Mouse (Mus musculus): Measurements from ENCODE around the gene Ifi27. TPM values are rescaled to one million over a fixed set of nuclear protein-coding genes. Genes with fewer than 3 reads are reported as not detected.

Ifi27 gene
- polyA plus RNA-seq, 1 experiment from 2014 or later, result 3.6 TPM

GRCm38 (mm10) chr12:103404131-103404530, 29.9 kb upstream of the Ifi27 start:
- Histone ChIP-seq H3K4me1 (ENCODE audit: control insufficient read depth, insufficient read depth, low read length) (no peaks in the 10 kb centered on the region), H3K36me3 (ENCODE audit: control insufficient read depth, insufficient read depth, low read length) (peaks cover 38% of the 10 kb centered on the region), H3K4me2 (ENCODE audit: low read depth, low read length) (no peak overlapping the region), H3K4me3 (ENCODE audit: low read depth, low read length) (no peak overlapping the region), H3K9ac (replicated peaks; ENCODE audit: low read depth, low read length) (no peak overlapping the region), H3K27ac (ENCODE audit: low read depth, low read length) (no peak overlapping the region), H3K9me3 (ENCODE audit: control insufficient read depth, low read length) (no peaks in the 10 kb centered on the region), H3K27me3 (ENCODE audit: control insufficient read depth, insufficient read depth, low read length) (no peaks in the 10 kb centered on the region)
- WGBS, result 91% methylated on average over 18 of the region's 18 CpGs
- ATAC-seq (ENCODE audit: low read depth), result no peak

- H3K27ac ChIP-seq (ENCODE audit: low read depth, low read length), result no peak within 1 kb of the TSS
- H3K4me2 ChIP-seq (ENCODE audit: low read depth, low read length), result no peak within 1 kb of the TSS
- peaks cover 66% of the 10 kb centered on the region for H3K36me3 ChIP-seq (ENCODE audit: control insufficient read depth, insufficient read depth, low read length)
These were observed 26.3 kb upstream of the Ifi27 start, which contains the start of gene 9330161L09Rik for GRCm38 (mm10) chr12:103407720-103408119. 9330161L09Rik (minus strand) TSS chr12:103407820.

GRCm38 (mm10) chr12:103408144-103408543, 25.9 kb upstream of the Ifi27 start:
- H3K4me1 ChIP-seq (ENCODE audit: control insufficient read depth, insufficient read depth, low read length), result no peaks in the 10 kb centered on the region
- H3K4me2 ChIP-seq (ENCODE audit: low read depth, low read length), result no peak overlapping the region
- H3K9me3 ChIP-seq (ENCODE audit: control insufficient read depth, low read length), result no peaks in the 10 kb centered on the region
- no peak overlapping the region for H3K4me3 ChIP-seq (ENCODE audit: low read depth, low read length)
- H3K27me3 ChIP-seq (ENCODE audit: control insufficient read depth, insufficient read depth, low read length), result no peaks in the 10 kb centered on the region
- no peak for ATAC-seq (ENCODE audit: low read depth)
- WGBS, result 95% methylated on average over 10 of the region's 10 CpGs
- no peak overlapping the region for H3K9ac ChIP-seq (replicated peaks; ENCODE audit: low read depth, low read length)
- H3K27ac ChIP-seq (ENCODE audit: low read depth, low read length), result no peak overlapping the region
- peaks cover 70% of the 10 kb centered on the region for H3K36me3 ChIP-seq (ENCODE audit: control insufficient read depth, insufficient read depth, low read length)

More at GRCm38 (mm10) chr12:103407720-103408119, 26.3 kb upstream of the Ifi27 start, which contains the start of gene 9330161L09Rik:
- Histone ChIP-seq H3K9ac (replicated peaks; ENCODE audit: low read depth, low read length) (no peak within 1 kb of the TSS), H3K9me3 (ENCODE audit: control insufficient read depth, low read length) (no peaks in the 10 kb centered on the region), H3K4me1 (ENCODE audit: control insufficient read depth, insufficient read depth, low read length) (no peaks in the 10 kb centered on the region), H3K4me3 (ENCODE audit: low read depth, low read length) (no peak within 1 kb of the TSS), H3K27me3 (ENCODE audit: control insufficient read depth, insufficient read depth, low read length) (no peaks in the 10 kb centered on the region)
- whole genome bisulfite sequencing, result 97% methylated on average over 4 of the region's 4 CpGs
- ATAC-seq (ENCODE audit: low read depth), result no peak

GRCm38 (mm10) chr12:103425016-103425728, 8.8 kb upstream of the Ifi27 start:
- Histone ChIP-seq H3K4me2 (ENCODE audit: low read depth, low read length) (peak overlapping the region; percentile 98), H3K27ac (ENCODE audit: low read depth, low read length) (peak overlapping the region; percentile 73), H3K4me3 (ENCODE audit: low read depth, low read length) (peak overlapping the region; percentile 75), H3K36me3 (ENCODE audit: control insufficient read depth, insufficient read depth, low read length) (peaks cover 9% of the 10 kb centered on the region; the same call in 1 of the 2 replicates), H3K9me3 (ENCODE audit: control insufficient read depth, low read length) (no peaks in the 10 kb centered on the region), H3K9ac (replicated peaks; ENCODE audit: low read depth, low read length) (peak overlapping the region; percentile 76), H3K4me1 (ENCODE audit: control insufficient read depth, insufficient read depth, low read length) (peaks cover 32% of the 10 kb centered on the region), H3K27me3 (ENCODE audit: control insufficient read depth, insufficient read depth, low read length) (no peaks in the 10 kb centered on the region)
- no peak; the same call in 1 of the 2 replicates for ATAC-seq (ENCODE audit: low read depth)
- WGBS, result 10% methylated on average over 33 of the region's 33 CpGs

- Histone ChIP-seq H3K4me1 (ENCODE audit: control insufficient read depth, insufficient read depth, low read length) (peaks cover 32% of the 10 kb centered on the region), H3K36me3 (ENCODE audit: control insufficient read depth, insufficient read depth, low read length) (peaks cover 9% of the 10 kb centered on the region; the same call in 1 of the 2 replicates), H3K27me3 (ENCODE audit: control insufficient read depth, insufficient read depth, low read length) (no peaks in the 10 kb centered on the region), H3K27ac (ENCODE audit: low read depth, low read length) (peak within 1 kb of the TSS; percentile 73), H3K9me3 (ENCODE audit: control insufficient read depth, low read length) (no peaks in the 10 kb centered on the region), H3K4me2 (ENCODE audit: low read depth, low read length) (peak within 1 kb of the TSS; percentile 98), H3K9ac (replicated peaks; ENCODE audit: low read depth, low read length) (peak within 1 kb of the TSS; percentile 76), H3K4me3 (ENCODE audit: low read depth, low read length) (peak within 1 kb of the TSS; percentile 75)
- peak; percentile 100 for ATAC-seq (ENCODE audit: low read depth)
- 2% methylated on average over 33 of the region's 33 CpGs for WGBS
These were observed 8.1 kb upstream of the Ifi27 start, which contains the start of gene Ddx24 for GRCm38 (mm10) chr12:103425729-103426470. Ddx24 (minus strand) TSS chr12:103425830.

GRCm38 (mm10) chr12:103426710-103427109, 7.3 kb upstream of the Ifi27 start:
- Histone ChIP-seq H3K9me3 (ENCODE audit: control insufficient read depth, low read length) (no peaks in the 10 kb centered on the region), H3K27me3 (ENCODE audit: control insufficient read depth, insufficient read depth, low read length) (no peaks in the 10 kb centered on the region), H3K4me3 (ENCODE audit: low read depth, low read length) (no peak overlapping the region), H3K4me1 (ENCODE audit: control insufficient read depth, insufficient read depth, low read length) (peaks cover 25% of the 10 kb centered on the region), H3K4me2 (ENCODE audit: low read depth, low read length) (no peak overlapping the region), H3K27ac (ENCODE audit: low read depth, low read length) (no peak overlapping the region), H3K36me3 (ENCODE audit: control insufficient read depth, insufficient read depth, low read length) (peaks cover 9% of the 10 kb centered on the region; the same call in 1 of the 2 replicates), H3K9ac (replicated peaks; ENCODE audit: low read depth, low read length) (no peak overlapping the region)
- ATAC-seq (ENCODE audit: low read depth), result no peak
- WGBS, result 92% methylated on average over 7 of the region's 7 CpGs

GRCm38 (mm10) chr12:103433430-103433829, 581 bp upstream of the Ifi27 start:
- 88% methylated on average over 2 of the region's 2 CpGs for WGBS
- H3K27me3 ChIP-seq (ENCODE audit: control insufficient read depth, insufficient read depth, low read length), result no peaks in the 10 kb centered on the region
- ATAC-seq (ENCODE audit: low read depth), result no peak
- H3K4me1 ChIP-seq (ENCODE audit: control insufficient read depth, insufficient read depth, low read length), result no peaks in the 10 kb centered on the region
- no peak overlapping the region for H3K9ac ChIP-seq (replicated peaks; ENCODE audit: low read depth, low read length)
- H3K27ac ChIP-seq (ENCODE audit: low read depth, low read length), result no peak overlapping the region
- H3K36me3 ChIP-seq (ENCODE audit: control insufficient read depth, insufficient read depth, low read length), result no peaks in the 10 kb centered on the region
- H3K4me3 ChIP-seq (ENCODE audit: low read depth, low read length), result no peak overlapping the region
- no peak overlapping the region for H3K4me2 ChIP-seq (ENCODE audit: low read depth, low read length)
- H3K9me3 ChIP-seq (ENCODE audit: control insufficient read depth, low read length), result no peaks in the 10 kb centered on the region

GRCm38 (mm10) chr12:103434861-103435260, 850 bp downstream of the Ifi27 start:
- Histone ChIP-seq H3K4me2 (ENCODE audit: low read depth, low read length) (no peak overlapping the region), H3K4me3 (ENCODE audit: low read depth, low read length) (no peak overlapping the region), H3K36me3 (ENCODE audit: control insufficient read depth, insufficient read depth, low read length) (no peaks in the 10 kb centered on the region), H3K4me1 (ENCODE audit: control insufficient read depth, insufficient read depth, low read length) (no peaks in the 10 kb centered on the region), H3K9ac (replicated peaks; ENCODE audit: low read depth, low read length) (no peak overlapping the region), H3K27me3 (ENCODE audit: control insufficient read depth, insufficient read depth, low read length) (no peaks in the 10 kb centered on the region), H3K27ac (ENCODE audit: low read depth, low read length) (no peak overlapping the region), H3K9me3 (ENCODE audit: control insufficient read depth, low read length) (no peaks in the 10 kb centered on the region)
- no peak for ATAC-seq (ENCODE audit: low read depth)

GRCm38 (mm10) chr12:103437601-103438000, 3.6 kb downstream of the Ifi27 start:
- no peak overlapping the region for H3K27ac ChIP-seq (ENCODE audit: low read depth, low read length)
- H3K27me3 ChIP-seq (ENCODE audit: control insufficient read depth, insufficient read depth, low read length), result no peaks in the 10 kb centered on the region
- H3K4me1 ChIP-seq (ENCODE audit: control insufficient read depth, insufficient read depth, low read length), result no peaks in the 10 kb centered on the region
- H3K4me2 ChIP-seq (ENCODE audit: low read depth, low read length), result no peak overlapping the region
- H3K36me3 ChIP-seq (ENCODE audit: control insufficient read depth, insufficient read depth, low read length), result no peaks in the 10 kb centered on the region
- no peak overlapping the region for H3K4me3 ChIP-seq (ENCODE audit: low read depth, low read length)
- no peaks in the 10 kb centered on the region for H3K9me3 ChIP-seq (ENCODE audit: control insufficient read depth, low read length)
- ATAC-seq (ENCODE audit: low read depth), result no peak
- H3K9ac ChIP-seq (replicated peaks; ENCODE audit: low read depth, low read length), result no peak overlapping the region
- WGBS, result 100% methylated on average over 1 of the region's 1 CpGs
